Mouse (Mus musculus) thymus, postnatal 0 days (tissue): ENCODE measurements at regions not wholly inside any gene's neighbourhood (a gene's known extent, or its start where the extent isn't known, plus 50 kb on each side); places are given as distances from the start of the nearest gene placed in this dataset.
"Not testable (repeated sequence)": the region's sequence is repeated elsewhere in the genome, so short reads cannot be mapped to it uniquely, and the experiment has no call there.

Source experiments
- DNase-seq: peaks from one replicate; pipeline ENCODE4 v3.0.0-alpha.2; 2015; ENCODE audit warnings: low spot score

- no peak for DNase-seq
These were observed 202.1 kb downstream of the Ddx10 start for GRCm38 (mm10) chr9:53045788-53046187.

- DNase-seq = peak; percentile 5
These were observed 214.1 kb downstream of the Ddx10 start for GRCm38 (mm10) chr9:53033797-53034196.

DNA sequence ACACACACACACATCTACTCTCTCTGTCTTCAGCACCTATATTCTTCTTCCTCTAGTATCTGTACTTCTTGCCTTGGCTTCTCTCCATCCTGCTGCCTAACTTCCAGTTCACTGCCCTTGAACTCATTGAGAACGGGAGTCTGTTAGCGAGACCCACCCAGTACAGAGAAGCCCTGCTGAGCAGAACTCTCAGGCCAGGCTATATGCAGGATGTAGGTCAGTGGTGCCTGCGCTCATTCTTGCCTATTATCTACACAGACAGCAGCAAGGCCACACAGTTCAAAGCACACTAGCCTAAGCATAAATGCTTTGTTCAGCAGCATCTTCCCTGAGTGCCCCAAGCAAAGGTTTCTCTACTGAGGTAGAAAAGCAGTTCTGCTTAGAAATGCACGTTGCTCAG, 225.8 kb downstream of the Ddx10 start:
- no peak for DNase-seq

DNA sequence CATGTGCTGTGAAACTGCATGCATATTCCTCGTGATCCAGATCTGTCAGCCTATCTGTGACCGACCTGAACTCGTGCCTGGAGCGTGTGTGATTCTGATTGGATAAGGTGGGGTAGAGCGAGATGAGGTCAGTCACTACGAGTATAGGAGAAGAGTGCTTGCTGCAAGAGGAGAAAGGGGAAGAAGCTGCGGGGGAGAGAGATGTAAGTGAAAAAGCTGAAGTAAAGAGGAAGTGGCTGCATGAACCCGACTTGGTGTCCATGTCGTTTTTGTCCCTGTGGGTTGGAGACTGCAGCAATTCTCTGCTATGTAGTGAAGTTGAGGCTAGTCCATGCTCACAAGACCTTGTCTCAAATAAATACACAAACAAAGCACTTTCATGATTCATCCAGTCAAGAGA, 237.1 kb downstream of the Ddx10 start:
- no peak for DNase-seq

- DNase-seq = no peak
These were observed 240.5 kb downstream of the Ddx10 start for GRCm38 (mm10) chr9:53007395-53007794.

GRCm38 (mm10) chr9:53006085-53006484, 241.8 kb downstream of the Ddx10 start:
- DNase-seq = no peak

DNA sequence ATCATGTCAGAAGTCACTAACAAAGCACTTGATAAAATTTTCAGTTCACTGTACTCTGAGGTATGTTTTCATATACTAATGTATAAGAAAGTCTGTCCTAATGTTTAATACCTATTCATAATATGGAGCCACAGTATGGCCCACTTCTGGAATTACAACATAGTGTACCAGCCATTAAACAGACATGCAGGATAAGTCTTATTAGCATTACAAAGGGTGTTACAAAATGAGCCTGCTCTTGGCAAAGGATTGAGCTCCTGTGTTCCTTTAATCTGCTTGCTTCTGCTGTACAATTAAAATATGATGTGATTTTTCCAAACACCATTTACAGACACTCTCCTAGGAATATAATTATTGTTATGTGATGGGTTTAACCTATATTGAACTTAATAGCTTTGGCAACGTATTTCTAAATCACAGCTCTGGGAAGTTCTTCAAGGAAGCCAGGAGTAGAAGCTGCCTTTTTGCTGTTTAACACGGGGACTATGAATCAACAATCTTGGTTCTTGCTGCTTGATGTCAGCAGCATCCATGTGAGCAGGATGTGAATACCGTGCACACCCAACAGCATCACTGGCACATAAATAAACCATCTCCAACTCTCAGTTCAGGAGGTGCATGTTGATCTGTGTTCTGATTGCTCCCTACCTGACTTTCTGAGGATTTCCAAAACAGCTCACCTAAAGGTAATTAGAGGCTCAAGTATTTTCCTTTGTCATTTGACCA, 243.4 kb downstream of the Ddx10 start:
- no peak for DNase-seq

GRCm38 (mm10) chr9:52976041-52976440, 271.8 kb downstream of the Ddx10 start:
- DNase-seq = no peak

DNA sequence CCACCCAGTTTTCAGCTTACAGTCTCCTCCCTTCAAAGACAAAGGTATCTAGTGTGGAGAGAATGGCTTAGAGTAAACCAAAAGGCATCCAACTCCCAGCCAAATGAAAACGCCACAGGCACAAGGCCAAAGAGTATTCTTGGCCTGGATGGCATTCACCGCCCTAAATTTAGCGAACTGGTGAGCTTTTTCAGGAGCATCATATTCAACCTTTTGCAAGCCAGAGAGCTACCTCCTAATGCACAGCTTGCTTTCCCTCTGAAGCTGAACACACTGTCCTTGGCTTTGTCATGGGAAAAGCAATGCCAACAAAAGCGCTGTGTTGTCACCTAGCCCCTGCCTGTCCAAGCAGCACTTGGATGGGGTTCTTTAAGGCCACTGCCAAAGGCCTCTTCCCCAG, 282.2 kb downstream of the Ddx10 start:
- DNase-seq = no peak

DNA sequence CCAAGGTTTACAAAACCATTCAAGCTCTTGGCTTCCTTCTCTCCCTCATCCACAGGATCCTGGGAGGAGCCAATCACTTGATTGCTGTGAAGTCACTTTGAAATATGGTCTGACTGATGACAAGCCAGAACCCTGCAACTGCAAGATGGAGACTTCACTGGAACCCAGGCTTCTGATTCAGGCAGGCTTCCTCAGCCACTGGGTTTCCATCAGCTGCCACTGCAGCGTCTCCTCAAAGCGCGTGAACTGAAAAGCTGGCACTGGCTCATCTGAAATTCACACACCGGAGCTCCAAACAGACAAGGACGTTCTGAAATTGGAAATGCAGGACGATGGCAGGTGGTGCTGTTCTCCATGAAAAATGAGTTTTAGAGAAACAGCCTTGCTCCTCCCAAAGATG, 280.1 kb upstream of the AI593442 start:
- no peak for DNase-seq

DNA sequence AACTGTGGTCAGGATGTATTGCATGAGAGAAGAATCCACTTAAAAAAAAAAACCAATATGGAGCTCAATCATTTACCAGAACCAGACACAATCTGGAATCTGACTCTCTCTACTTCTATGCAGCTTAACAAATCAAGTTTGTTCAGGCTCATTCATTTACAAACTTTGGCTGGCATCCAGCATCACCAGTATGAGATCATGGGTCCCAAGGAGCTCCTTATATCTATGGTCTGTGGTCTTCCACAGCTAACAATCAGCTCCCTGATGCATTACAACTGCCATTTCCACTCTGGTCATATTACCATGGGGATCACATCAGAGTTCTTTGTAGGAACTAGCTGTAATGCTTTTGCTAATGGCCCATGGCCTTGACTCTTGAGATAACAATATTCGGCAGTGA, 277.7 kb upstream of the AI593442 start:
- no peak for DNase-seq

DNA sequence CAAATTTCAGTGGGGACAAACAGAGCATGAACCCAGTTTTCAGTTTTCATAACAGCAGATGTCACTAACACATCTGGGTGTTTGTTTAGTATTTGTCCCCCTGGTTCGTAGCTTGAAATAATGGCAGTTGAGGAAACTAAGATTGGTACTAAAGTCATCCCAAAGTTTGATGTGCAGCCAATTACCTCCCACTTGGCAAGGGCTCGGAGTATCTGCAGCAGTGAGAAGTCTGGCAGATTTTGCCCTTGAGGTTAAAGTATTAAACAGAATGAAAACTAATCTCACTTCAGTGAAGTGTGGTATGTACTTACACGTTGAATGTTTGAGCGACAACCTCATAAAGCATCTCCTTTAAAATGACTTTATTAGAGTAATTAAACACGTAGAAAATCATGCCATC, 264.5 kb upstream of the AI593442 start:
- no peak for DNase-seq

GRCm38 (mm10) chr9:52941637-52941983, 262.0 kb upstream of the AI593442 start:
- no peak for DNase-seq

GRCm38 (mm10) chr9:52940964-52941636, 261.5 kb upstream of the AI593442 start:
- DNase-seq = no peak

DNA sequence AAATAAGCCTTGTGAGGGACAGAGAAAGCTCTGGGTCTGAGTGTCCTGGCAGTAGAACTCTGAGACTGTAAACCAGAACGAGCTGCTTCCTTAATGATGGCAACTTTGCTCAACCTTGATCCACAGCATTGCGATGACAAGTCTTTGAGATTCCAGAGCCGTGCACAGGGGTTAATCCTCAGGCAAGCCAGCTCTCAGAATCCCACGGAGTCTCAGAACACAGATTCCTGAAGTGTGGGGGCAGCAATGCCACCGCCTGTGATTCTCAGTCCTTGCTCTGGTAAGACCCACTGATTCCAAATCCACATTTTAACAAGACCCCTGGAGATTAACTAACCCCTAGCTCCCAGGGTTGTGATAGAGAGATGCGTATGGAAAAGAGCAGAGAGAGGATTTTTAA, 255.5 kb upstream of the AI593442 start:
- DNase-seq = no peak

- DNase-seq = no peak
These were observed 237.9 kb upstream of the AI593442 start for GRCm38 (mm10) chr9:52917516-52917915.

- not testable (repeated sequence) for DNase-seq
These were observed 209.1 kb upstream of the AI593442 start for GRCm38 (mm10) chr9:52888653-52889052.

DNA sequence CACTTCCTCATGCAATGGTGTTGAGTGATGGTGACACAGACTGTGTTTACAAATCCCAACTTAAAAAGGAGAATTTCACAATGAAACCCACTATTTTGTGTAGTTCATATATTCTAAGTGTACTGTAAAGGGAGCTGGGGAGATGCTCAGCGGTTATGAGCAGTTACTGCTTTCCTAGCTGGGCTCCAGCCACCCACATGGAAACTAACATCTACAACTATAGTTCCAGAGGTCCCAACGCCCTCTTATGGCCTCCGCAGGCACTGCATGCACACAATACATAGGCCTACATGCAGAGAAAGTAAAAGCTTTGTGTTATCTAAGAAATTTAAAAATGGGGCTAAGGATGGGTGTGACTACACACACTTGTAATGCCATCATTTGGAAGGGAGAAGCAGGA, 208.4 kb upstream of the AI593442 start:
- DNase-seq = not testable (repeated sequence)

GRCm38 (mm10) chr9:52867236-52867635, 187.7 kb upstream of the AI593442 start:
- no peak for DNase-seq

DNA sequence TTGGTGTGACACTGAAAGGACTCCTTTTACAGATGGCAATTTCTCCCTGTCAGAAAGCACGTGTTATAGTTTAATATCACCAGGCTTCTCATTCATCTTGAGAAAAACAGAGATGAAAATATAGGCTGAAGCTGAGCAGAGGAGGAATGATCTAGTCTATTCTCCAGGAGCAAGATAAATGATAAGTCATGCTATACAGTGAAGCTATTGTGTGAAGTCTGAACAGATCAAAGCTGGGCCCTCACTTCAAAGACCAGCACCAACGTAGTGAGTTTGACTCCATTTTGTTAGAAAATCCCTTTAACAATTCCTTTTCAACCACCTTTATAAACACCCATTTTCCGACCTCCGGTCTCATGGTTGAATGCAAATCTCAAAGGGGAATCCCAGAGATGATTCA, 180.7 kb upstream of the AI593442 start:
- DNase-seq = no peak

DNA sequence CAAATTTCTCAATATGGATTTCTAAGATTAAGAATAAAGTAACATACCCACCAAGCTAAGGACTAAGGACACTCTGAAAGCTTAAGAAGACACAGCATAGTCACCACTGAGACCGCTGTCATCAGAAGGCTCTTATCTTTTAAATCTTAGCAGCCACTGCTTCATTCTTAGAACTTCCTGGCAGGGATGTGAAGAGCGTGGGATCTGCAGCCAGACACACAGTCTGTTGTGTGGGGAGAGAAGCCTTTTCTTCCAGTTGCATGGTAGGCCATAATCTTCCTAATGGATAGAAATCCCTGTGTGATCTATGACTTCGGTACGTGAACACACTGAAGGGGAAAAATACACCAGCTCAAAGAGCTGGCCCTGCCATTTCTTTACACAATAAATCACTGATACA, 178.8 kb upstream of the AI593442 start:
- no peak for DNase-seq

- no peak for DNase-seq
These were observed 173.8 kb upstream of the AI593442 start for GRCm38 (mm10) chr9:52853338-52853737.

- DNase-seq = no peak
These were observed 171.0 kb upstream of the AI593442 start for GRCm38 (mm10) chr9:52850552-52850951.
